Mouse (Mus musculus): ENCODE measurements around the gene St3gal5. TPM values are rescaled to one million over a fixed set of nuclear protein-coding genes. Genes with fewer than 3 reads are reported as not detected.

St3gal5 gene
- total RNA-seq, 2 experiments from 2014 or later: 2.6 to 10.9 TPM

DNA sequence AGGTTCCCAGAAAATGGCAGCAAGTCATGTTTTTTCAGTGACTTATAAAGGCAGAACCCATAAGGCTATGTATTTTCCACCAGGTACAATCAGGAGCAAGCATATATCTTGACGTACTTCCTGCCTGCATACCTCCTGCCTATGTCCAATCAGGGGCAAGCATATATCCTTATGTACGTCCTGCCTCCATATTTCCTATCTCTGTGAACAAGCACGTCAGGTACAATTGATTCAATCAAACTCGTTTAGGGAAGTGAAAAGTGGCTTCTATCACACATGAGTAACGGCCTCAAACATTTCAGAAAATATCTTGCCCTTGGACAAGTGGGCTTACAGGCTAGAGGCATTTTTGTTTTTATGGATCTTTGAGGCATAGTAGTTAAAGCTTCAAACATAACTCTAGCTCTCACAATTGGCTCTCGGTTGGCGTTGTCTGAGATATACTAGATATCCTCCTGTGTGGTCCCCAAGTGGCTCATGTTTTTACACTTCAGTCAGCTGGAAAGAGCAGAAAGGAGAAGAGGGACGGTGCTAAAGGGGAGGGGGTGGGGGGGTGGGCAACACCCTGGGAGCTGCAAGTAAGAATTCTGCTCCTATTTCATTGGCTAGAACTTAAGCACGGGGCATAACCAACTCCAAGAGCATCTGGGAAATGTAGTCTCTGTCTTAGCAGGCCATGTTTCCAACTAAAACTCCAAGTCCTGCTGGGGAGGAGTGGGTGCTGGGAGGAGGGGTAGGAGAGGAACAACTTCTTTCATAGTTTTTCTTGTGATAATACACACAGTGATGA, 28.9 kb downstream of the St3gal5 start:
- 0 out of 2 replicates have a peak, but pooled peaks have one; percentile 27 for ATAC-seq (replicated peaks; ENCODE audit: poor library complexity, severe bottlenecking)

DNA sequence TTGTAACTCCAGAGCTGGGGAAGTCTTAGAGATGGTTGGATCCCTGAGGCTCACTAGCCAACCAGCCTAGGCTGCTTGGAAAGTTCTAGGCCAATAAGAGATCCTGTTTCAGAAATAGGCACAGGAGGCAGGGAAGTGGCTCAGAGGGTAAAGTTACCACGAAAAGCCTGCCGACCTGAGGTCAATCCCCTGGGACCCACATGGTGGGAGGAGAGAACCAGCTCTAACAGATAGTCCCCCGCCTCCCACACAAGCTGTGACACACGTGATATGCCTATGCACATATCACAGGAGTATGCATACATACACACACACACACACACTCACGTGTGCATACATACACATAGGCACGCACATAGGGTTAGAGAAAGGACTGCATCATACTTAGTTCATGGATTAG, 32.7 kb downstream of the St3gal5 start:
- no peak for ATAC-seq (replicated peaks; ENCODE audit: poor library complexity, severe bottlenecking)

DNA sequence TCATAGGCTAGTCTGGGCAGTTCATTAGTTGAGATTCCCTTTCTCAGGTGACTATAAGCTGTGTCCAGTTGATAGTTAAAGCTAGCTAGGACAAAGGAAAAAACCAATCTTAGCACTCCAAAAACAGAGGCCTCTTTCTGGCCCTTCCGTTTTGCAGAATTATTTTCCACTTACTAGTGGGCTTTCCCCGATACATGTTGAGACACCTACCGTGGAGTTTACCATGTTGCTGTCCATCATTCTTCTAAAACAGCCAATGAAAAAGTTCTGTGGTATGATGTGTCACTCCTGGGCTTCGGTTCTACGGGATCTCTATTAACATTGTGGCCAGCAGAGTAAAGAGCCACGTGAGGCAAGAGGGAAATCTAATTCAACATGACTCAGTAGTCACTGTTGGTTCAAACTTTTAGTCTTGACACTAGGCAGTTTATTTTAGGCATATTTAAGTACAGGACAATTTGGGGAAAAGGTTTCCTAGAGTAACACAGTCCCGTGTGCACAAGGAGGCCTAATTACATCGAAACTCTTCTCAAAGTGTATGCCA, 35.4 kb downstream of the St3gal5 start:
- no peak for ATAC-seq (replicated peaks; ENCODE audit: poor library complexity, severe bottlenecking)

DNA sequence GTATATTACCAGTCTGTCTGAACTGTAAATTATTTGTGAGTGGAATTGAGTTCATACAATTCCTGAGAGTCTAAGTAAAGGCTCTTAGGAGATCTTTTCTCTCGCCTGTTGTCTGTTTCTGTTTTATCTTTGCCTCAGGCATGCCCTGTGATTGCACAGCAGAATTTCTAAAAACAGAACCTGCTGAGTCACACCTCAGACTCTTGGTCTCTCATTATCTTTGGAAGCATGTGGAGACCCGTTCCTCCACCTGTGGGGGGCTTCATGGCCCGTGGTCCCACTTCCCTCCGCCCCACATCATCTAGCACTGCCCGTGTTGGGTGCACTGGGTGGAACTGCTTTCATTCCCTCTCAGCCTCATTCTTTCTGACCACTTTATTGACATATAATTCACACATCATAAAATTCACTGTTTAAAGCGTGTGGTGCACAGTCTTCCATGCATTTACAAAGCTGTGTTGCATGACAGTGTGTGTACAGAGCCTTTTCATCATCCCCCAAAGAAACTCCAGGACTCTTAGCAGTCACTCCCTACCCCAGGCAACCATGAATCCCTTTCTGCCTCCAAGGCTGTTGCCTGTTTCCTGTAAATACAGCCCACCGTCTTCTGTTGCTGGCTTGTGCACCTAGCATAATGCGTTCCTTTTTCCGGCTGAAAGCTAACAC, 37.6 kb downstream of the St3gal5 start:
- ATAC-seq (replicated peaks; ENCODE audit: poor library complexity, severe bottlenecking): no peak

DNA sequence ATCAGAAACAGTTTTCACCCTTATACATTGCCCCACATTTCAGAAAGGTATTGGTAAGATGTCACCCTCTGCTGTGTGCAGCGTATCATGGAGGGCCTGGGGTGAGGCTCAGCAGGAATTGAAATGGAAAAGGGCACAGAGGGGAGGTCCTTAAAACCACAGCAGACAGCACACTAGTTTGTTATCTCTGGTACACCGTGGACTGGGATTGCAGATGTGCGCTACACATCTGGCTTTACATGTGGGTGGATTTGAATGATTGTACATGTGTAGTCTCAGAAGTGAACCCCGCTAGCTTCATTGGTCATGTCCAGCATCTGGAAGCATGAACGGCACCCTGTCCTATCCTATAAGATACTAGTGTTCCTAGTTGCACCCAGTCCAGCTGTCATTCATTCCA, 38.6 kb downstream of the St3gal5 start:
- ATAC-seq (replicated peaks; ENCODE audit: poor library complexity, severe bottlenecking): no peak

DNA sequence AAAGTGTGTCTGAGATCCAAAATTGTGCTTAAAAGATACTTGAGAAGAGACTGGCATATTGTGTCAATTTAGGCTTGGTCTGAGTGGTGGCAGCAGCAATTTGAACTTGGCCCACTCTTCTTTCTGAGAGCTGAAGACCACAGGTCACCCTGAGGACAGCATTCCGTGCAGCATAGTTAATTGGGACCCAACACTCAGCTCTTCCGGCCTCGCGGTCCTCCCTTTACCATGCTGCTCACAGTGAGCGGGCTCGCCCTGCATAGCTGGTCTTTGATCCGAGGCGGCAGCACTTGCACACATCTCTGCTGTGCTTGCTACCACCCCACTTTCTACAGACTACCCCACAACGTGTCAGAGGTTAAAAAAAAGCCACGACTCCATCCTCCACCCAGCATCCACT, 39.2 kb downstream of the St3gal5 start:
- ATAC-seq (replicated peaks; ENCODE audit: poor library complexity, severe bottlenecking): no peak

DNA sequence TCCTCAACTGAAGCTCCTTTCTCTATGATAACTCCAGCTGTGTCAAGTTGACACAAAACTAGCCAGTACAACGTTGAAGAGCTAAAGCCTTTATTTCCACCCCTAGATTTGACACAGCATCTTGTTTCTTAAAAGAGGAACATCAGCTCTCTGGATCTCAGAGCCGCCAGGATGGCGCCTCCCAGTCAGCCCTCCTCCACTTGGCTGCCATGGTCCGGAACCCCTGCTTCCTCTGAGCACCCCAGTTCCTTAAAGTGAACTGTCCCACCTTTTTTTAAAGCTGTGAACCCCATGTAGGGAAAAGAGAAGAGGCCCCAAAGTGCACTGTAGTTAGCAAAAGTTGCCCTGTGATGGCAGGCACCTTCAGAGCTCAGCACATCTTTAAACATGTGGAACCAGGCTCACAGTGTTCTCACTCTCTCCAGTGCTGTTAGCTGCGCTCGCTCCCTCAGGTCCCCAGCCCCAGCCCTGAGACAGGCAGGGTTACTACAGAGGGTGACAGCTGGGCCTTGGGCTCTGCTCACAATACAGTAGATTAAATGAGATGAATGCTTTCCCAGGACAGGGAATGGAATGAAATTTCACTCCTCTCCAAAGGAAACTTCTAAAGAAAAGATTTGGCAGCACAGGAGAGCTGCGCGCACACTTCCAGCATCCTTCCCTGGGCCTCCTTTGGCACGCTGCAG, 42.3 kb downstream of the St3gal5 start:
- ATAC-seq (replicated peaks; ENCODE audit: poor library complexity, severe bottlenecking): peak; percentile 81

DNA sequence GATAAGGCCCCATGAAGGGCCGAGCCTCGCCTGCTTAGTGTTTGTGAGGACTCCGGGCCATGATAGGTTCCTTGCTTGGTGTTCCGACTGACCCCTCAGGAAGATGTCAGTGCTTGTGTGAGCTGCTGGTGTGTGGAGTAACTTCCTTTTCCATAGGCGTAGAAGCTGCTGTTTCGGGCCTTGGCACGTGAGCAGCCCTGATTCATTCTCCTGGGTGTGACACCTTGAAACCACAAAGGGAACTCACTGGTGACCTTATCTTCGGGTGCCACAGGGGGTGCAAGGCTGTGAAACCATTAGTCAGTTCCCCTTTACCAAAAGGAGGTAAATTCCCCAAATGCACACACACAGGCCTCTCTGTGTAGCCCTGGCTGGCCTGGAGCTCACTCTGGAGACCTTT, 43.0 kb downstream of the St3gal5 start:
- peak; percentile 93 for ATAC-seq (replicated peaks; ENCODE audit: poor library complexity, severe bottlenecking)

DNA sequence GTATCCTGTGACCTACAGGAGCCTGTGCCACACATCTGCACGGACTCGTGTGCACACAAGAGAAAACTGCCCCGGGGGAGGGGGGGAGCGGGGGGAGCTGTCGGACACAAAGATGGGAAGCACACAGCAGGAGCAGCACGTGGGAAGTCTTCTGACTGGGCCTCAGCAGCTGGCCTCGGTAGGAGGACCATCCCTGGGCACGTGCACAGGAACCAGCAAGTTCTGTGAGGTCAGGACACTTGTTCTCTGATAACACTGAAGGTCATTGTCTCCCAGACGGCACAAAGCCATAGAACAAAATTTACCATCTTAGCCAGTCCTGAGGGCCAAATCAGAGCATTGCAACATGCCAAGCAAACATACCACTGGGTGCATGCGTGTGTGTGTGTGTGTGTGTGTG, 43.8 kb downstream of the St3gal5 start:
- ATAC-seq (replicated peaks; ENCODE audit: poor library complexity, severe bottlenecking): no peak

DNA sequence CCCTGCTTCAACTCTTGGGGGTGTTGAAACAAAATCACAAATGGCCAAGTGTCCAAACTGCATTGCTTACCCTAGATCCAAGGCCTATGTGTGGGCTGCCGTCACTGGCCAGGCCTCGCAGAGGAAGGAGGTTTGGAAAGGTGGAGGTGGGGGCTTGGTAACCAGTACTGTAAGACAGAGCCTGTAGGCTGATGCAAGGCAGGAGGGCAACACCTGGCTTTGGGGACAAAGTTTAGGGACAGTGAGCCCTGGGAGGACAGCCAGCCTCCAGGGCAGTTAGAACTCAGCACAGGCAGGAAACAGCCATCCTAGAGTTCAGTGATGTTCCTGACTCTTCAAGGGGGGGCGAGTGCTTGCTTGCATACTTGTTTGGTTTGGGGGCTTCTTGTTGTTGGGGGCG, 45.2 kb downstream of the St3gal5 start:
- ATAC-seq (replicated peaks; ENCODE audit: poor library complexity, severe bottlenecking): no peak

DNA sequence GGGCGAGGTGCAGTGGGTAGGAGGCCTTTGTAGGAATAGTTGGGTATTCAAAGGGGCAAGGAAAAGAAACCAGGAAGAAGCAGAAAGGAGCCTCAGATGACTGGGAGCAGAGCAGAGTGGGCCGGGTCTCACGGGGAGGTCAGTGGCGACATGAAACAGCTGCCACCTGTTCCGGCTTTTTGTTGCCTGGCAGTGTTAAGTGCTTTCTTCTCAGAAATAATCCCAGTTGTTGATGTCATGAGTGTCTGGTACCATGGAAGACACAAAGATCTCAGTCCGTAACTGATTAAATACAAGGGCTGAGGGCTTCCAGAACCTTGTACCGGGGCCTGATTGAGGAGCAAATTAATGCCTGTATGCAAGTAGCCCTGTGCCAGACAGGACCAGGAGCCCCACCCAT, 47.0 kb downstream of the St3gal5 start:
- ATAC-seq (replicated peaks; ENCODE audit: poor library complexity, severe bottlenecking): no peak

DNA sequence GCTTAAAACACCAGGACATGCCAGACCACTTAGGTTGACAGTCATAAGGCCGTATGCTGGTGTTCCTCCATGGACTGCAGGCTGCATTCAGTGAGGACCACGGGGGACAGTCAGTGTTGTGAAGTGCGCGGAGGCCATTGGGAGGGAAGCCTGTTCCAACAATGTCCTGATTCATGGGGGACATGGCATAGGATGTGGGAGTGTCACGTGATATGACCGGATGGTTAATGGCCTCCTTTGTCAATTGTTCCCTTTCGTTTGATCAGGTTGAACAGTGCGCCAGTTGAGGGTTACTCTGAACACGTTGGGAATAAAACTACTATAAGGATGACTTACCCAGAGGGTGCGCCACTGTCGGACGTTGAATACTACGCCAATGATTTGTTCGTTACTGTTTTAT, 49.4 kb downstream of the St3gal5 start:
- ATAC-seq (replicated peaks; ENCODE audit: poor library complexity, severe bottlenecking): no peak

DNA sequence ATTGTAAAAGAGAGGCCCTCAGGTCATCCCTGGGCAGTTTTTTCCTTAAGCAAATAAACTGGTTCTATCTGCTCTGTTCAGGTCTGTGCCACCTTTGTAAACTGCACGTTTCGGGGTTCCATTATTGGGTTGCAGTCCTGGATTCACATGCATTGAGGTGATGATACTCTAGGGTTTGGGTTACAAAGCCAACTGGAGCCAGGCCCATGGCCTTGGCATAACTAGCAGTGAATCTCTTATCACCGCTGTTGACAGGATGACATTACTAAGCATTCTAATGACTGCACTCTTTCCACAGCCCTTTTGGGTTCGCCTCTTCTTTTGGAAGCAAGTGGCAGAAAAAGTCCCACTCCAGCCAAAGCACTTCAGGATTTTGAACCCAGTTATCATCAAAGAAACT, 51.3 kb downstream of the St3gal5 start:
- no peak for ATAC-seq (replicated peaks; ENCODE audit: poor library complexity, severe bottlenecking)

DNA sequence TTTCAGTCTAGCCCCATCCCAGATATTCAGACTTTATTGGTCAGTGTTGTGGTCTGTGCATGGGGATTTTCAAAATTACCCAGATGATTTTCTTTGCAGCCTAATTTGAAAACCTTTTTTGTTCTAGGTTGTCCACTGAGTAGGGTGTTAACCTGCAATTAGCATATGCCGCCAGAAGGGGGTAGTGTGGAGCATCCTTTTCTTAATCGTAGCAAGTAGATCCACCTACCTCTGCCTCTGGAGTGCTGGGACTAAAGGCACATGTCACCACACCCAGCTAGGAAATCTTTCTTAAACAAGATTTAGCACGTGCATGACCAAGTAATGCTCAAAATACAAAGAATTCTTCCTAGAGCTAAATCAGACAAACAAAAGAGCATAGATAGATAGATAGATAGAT, 52.4 kb downstream of the St3gal5 start:
- ATAC-seq (replicated peaks; ENCODE audit: poor library complexity, severe bottlenecking): no peak

DNA sequence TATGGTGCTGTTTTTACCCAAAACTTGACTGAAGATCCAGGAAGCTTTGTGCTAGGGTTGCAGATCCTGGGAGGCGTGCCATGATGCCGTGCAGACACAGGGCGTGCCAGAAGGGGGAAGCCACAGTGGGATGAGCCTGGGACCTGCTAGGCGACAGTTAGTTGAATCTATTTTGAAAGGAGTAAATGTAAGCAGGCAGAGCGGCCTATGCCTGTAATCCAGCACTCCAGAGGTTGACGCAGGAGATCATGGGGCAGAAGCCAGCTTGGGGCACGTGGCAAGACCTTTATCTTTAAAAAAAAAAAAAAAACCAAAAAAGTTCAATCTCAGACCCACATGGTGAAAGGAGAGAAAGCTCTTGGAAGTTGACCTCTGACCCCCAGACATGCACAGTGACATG, 55.3 kb downstream of the St3gal5 start:
- no peak for ATAC-seq (replicated peaks; ENCODE audit: poor library complexity, severe bottlenecking)

DNA sequence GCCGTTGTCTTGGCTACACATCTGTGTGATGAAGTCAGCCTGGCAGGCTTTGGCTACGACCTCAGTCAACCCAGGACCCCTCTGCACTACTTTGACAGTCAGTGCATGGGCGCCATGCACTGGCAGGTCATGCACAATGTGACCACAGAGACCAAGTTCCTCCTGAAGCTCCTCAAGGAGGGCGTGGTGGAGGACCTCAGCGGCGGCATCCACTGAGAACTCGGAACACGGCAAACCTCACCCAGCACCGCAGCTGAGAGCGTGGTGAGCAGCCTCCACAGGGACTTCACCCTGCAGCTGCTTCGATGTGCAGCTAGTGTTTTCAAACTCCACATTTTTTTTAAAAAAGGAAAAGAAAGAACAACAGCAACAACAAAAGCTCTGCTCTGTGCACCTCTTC, 56.1 kb downstream of the St3gal5 start:
- peak; percentile 90 for ATAC-seq (replicated peaks; ENCODE audit: poor library complexity, severe bottlenecking)

DNA sequence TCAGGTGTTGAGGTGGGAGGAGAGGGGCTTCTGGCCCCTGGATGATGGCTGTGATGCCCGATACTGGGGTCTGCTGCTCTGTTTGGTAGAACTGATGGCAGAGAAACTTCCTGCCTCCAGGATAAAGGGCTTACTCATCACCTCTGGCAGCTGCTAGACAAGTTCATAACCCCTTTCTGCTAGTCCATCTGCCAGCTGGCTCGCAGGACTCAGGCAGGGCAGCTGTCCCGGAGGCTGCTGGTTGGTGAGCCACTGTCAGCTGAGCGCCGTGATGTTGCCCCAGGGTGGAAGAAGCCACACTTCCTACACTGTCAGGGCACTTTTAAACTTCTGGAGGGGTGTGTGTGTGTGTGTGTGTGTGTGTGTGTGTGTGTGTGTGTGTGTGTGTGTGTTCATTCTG, 56.6 kb downstream of the St3gal5 start:
- ATAC-seq (replicated peaks; ENCODE audit: poor library complexity, severe bottlenecking): peak; percentile 63

DNA sequence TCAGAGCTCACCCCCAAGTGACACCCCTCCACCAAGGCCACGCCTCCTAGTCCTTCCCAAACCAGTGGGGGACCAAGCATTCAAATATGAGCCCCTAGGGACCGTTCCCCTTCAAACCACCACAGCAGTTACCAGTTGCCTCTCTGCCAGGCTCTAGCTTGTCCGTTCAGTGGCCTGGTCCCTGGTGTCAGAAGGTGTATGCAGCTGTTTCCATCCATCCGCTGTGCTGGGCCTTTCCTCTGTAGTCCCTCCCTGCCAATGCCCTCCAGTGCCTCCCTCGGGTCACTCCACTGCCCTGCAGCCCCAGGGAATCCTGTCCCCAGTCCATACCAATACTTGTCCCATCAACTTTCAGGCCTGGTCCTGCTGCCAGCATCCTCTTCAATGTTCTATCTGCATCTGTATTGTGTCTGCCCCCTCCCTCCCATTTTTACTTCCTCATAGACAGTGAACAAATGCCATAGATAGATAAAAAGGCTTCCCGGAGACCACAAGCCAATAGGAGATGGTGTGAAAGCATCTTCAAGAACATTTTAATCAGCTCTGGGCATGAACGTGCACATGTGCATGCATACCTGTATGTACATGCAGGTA, 57.6 kb downstream of the St3gal5 start:
- ATAC-seq (replicated peaks; ENCODE audit: poor library complexity, severe bottlenecking): 0 out of 2 replicates have a peak, but pooled peaks have one; percentile 31

DNA sequence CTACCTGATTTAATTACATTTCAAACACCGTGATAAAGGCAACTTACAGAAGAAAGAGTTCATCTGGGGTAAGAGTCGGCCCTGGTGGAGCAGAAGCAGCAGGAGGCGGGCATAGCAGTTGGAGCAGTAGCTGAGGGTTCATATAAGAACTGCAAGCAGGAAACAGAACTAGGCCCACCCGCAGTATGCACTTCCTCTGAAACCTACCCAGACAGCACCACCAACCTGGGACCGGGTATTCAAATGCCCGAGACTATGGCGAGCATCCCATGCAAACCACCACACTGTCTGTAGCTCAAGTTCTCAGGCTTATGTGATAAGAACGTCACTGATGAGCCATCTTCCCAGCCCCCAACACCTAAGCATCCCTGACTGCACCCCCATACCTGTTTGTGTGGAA, 58.3 kb downstream of the St3gal5 start:
- peak; percentile 50 for ATAC-seq (replicated peaks; ENCODE audit: poor library complexity, severe bottlenecking)

DNA sequence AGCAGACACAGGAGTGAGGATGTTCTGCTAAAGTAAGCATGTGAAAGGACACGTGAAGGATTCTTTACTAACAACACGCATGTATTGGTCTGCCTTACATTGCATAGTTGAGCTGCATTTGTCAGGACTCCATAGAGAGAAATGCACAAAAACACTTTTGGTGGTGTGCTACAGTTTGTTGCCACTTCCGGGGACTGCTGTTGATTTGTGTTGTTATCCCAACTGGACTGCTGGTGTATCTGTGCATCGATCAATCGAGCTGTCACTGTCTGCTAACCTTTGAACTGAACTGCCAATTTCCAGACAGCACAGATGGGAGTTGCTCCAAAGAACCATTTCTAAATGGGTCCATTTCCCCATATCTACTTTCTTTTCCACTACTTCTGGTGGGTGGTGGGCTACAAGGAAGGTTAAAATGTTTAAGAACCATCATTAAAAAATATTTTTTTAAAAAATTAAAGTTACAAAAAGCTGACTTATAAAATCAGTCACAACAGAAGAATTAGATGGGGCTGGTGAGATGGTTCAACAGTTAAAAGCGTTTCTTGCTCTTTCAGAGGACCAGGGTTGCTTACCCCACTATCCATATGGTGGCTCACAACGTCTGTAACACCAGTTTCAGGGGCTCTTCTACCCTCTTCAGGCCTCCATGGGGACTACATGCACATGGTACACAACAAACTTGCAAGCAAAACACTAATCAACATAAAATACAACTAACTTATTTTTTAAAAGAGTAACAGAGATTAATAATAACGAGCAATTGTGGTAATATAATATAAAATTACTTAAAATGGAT, 61.8 kb downstream of the St3gal5 start:
- no peak for ATAC-seq (replicated peaks; ENCODE audit: poor library complexity, severe bottlenecking)

Data from granulocyte monocyte progenitor cell, adult 5-6 weeks (primary cell).